Mouse (Mus musculus) gastrocnemius, postnatal 25 days (tissue): ENCODE data around the gene Pcare. TPM values are rescaled to one million over a fixed set of nuclear protein-coding genes. Genes with fewer than 3 reads are reported as not detected.
A peak's percentile ranks its signal among the peaks of the same experiment; 100 is the strongest.
"Not testable (repeated sequence)": the region's sequence is repeated elsewhere in the genome, so short reads cannot be mapped to it uniquely, and the experiment has no call there.

ENCODE experiments used
- DNase-seq: peaks from one replicate; pipeline ENCODE4 v3.0.0; 2022
- long read RNA-seq, 2 experiments: library from polyadenylated mRNA; stranded (forward); transcript quantifications; one replicate each; pipeline ENCODE4 v2.0.0; 2021
- total RNA-seq, 2 experiments: library from RNA; stranded (reverse); gene quantifications; 1 replicate in 1 of 2; 2 replicates in 1 of 2; pipeline ENCODE4 v1.2.3; 2021

Pcare gene
- total RNA-seq, result under 1 TPM in 1 of 2 experiments, not detected in 1; 0.16 TPM
- long read RNA-seq, experiment 1, result 0 reads
- long read RNA-seq, experiment 2, result 0 reads

GRCm38 (mm10) chr17:71752831-71753230 lies at the start of gene Pcare:
Gene Pcare (minus strand): TSS chr17:71752894.
- no peak for DNase-seq

- no peak for DNase-seq
Measured at GRCm38 (mm10) chr17:71795521-71796205, 43.0 kb upstream of the Pcare start.

- no peak for DNase-seq
Measured at GRCm38 (mm10) chr17:71791622-71792021, 38.9 kb upstream of the Pcare start.

- no peak for DNase-seq
Measured at GRCm38 (mm10) chr17:71791109-71791508, 38.4 kb upstream of the Pcare start.

- no peak for DNase-seq
Measured at GRCm38 (mm10) chr17:71786456-71786855, 33.8 kb upstream of the Pcare start.

GRCm38 (mm10) chr17:71783366-71783735 lies 30.7 kb upstream of the Pcare start:
- no peak for DNase-seq

- DNase-seq, result peak; percentile 19
Measured at GRCm38 (mm10) chr17:71782699-71783365, 30.1 kb upstream of the Pcare start.

GRCm38 (mm10) chr17:71782242-71782698 lies 29.6 kb upstream of the Pcare start:
- DNase-seq, result no peak

- DNase-seq, result no peak
Measured at GRCm38 (mm10) chr17:71780945-71781344, 28.3 kb upstream of the Pcare start.

- no peak for DNase-seq
Measured at GRCm38 (mm10) chr17:71780490-71780889, 27.8 kb upstream of the Pcare start.

- no peak for DNase-seq
Measured at GRCm38 (mm10) chr17:71778696-71779095, 26.0 kb upstream of the Pcare start.

- no peak for DNase-seq
Measured at GRCm38 (mm10) chr17:71775279-71775678, 22.6 kb upstream of the Pcare start.

- no peak for DNase-seq
Measured at GRCm38 (mm10) chr17:71774173-71774572, 21.5 kb upstream of the Pcare start.

GRCm38 (mm10) chr17:71770696-71771095 lies 18.0 kb upstream of the Pcare start:
- DNase-seq, result no peak

- no peak for DNase-seq
Measured at GRCm38 (mm10) chr17:71769564-71769963, 16.9 kb upstream of the Pcare start.

GRCm38 (mm10) chr17:71768173-71768572 lies 15.5 kb upstream of the Pcare start, which contains the start of gene Clip4:
Gene Clip4 (plus strand): TSS chr17:71768473.
- DNase-seq, result not testable (repeated sequence)

- DNase-seq, result no peak
Measured at GRCm38 (mm10) chr17:71760536-71760935, 7.8 kb upstream of the Pcare start.

- DNase-seq, result no peak
Measured at GRCm38 (mm10) chr17:71749616-71750168, 3.0 kb downstream of the Pcare start.

GRCm38 (mm10) chr17:71747561-71747960 lies 5.1 kb downstream of the Pcare start:
- no peak for DNase-seq

- no peak for DNase-seq
Measured at GRCm38 (mm10) chr17:71746114-71746513, 6.6 kb downstream of the Pcare start.

- DNase-seq, result no peak
Measured at GRCm38 (mm10) chr17:71742935-71743334, 9.8 kb downstream of the Pcare start.

- no peak for DNase-seq
Measured at GRCm38 (mm10) chr17:71742156-71742555, 10.5 kb downstream of the Pcare start.

GRCm38 (mm10) chr17:71736442-71736841 lies 16.3 kb downstream of the Pcare start:
- DNase-seq, result no peak
